Mouse (Mus musculus) neural tube, embryonic 11.5 days (tissue): ENCODE measurements around the gene Tubb4a. TPM values are rescaled to one million over a fixed set of nuclear protein-coding genes. Genes with fewer than 3 reads are reported as not detected.

ENCODE experiments used
- ATAC-seq: fragments of 200-750 bp; cut with Nextera tagmentation; 2 replicates; pipeline ENCODE4 v1.8.0; 2017; ENCODE audit warnings: moderate number of reproducible peaks, mild to moderate bottlenecking, moderate TSS enrichment, moderate library complexity; ENCODE audit not compliant: insufficient read depth, low FRiP score, low TSS enrichment
- DNase-seq: peaks from one replicate; pipeline ENCODE4 v3.0.0-alpha.2; 2015; ENCODE audit warnings: low spot score
- H3K27ac ChIP-seq: fragments of 300-500 bp; sonication (generic); 2 replicates; pipeline ENCODE4 v1.5.1; 2014; ENCODE audit warnings: low read depth, mild to moderate bottlenecking, low read length
- H3K27me3 ChIP-seq: fragments of 300-500 bp; sonication (generic); 2 replicates; pipeline ENCODE4 v1.6.1; 2014; ENCODE audit warnings: mild to moderate bottlenecking, low read length, mixed read lengths; ENCODE audit not compliant: control insufficient read depth, insufficient read depth
- H3K36me3 ChIP-seq: fragments of 300-500 bp; sonication (generic); 2 replicates; pipeline ENCODE4 v1.6.1; 2014; ENCODE audit warnings: mild to moderate bottlenecking, low read length, moderate library complexity, mixed read lengths; ENCODE audit not compliant: control insufficient read depth, insufficient read depth
- H3K4me1 ChIP-seq: fragments of 300-500 bp; sonication (generic); 2 replicates; pipeline ENCODE4 v1.6.1; 2014; ENCODE audit warnings: low read length, mixed read lengths; ENCODE audit not compliant: control insufficient read depth, insufficient read depth
- H3K4me2 ChIP-seq: fragments of 300-500 bp; sonication (generic); 2 replicates; pipeline ENCODE4 v1.6.1; 2014; ENCODE audit warnings: low read depth, mild to moderate bottlenecking, moderate library complexity
- H3K4me3 ChIP-seq: fragments of 300-500 bp; sonication (generic); 2 replicates; pipeline ENCODE4 v1.5.1; 2014; ENCODE audit warnings: low read depth, low read length
- H3K9ac ChIP-seq: fragments of 300-500 bp; sonication (generic); 2 replicates; pipeline ENCODE4 v1.6.1; 2014; ENCODE audit warnings: mild to moderate bottlenecking, low read length
- H3K9me3 ChIP-seq: fragments of 300-500 bp; sonication (generic); 2 replicates; pipeline ENCODE4 v1.6.1; 2016; ENCODE audit warnings: low read length; ENCODE audit not compliant: control insufficient read depth
- WGBS: fragments of 180-500 bp; shearing (Covaris S2); extraction: QIAGEN DNeasy Blood & Tissue Kit; methylation state at CpG from one replicate; pipeline ENCODE4 v1.1.7; 2014; 5-methylcytosine and 5-hydroxymethylcytosine counted together
- polyA plus RNA-seq: library from polyadenylated mRNA; unstranded; fragments of >200 nt; fragmentation: Nextera tagmentation; extraction: Ambion mirVana; gene quantifications from 2 replicates; pipeline ENCODE4 v1.2.1, GENCODE M21; 2014

The Tubb4a gene
- polyA plus RNA-seq, 1 experiment from 2014 or later: 229 TPM

GRCm38 (mm10) chr17:57094222-57094621 lies 6.6 kb upstream of the Tubb4a start:
- Histone ChIP-seq H3K4me1 (no peaks in the 10 kb centered on the region), H3K4me3 (no peak overlapping the region), H3K36me3 (no peaks in the 10 kb centered on the region), H3K9ac (no peak overlapping the region), H3K4me2 (no peak overlapping the region), H3K9me3 (no peaks in the 10 kb centered on the region), H3K27ac (no peak overlapping the region), H3K27me3 (no peaks in the 10 kb centered on the region)
- ATAC-seq (no peak), DNase-seq (no peak)
- 98% methylated on average over 3 of the region's 3 CpGs for WGBS

GRCm38 (mm10) chr17:57085970-57086757 lies 1.4 kb downstream of the Tubb4a start:
- DNase-seq: no peak
- Histone ChIP-seq H3K36me3 (no peaks in the 10 kb centered on the region), H3K27me3 (no peaks in the 10 kb centered on the region), H3K9ac (peak overlapping the region; percentile 67), H3K9me3 (no peaks in the 10 kb centered on the region), H3K27ac (no peak overlapping the region), H3K4me1 (no peaks in the 10 kb centered on the region), H3K4me2 (peak overlapping the region; percentile 65), H3K4me3 (peak overlapping the region; percentile 45; the same call in 1 of the 2 replicates)
- 89% methylated on average over 11 of the region's 11 CpGs for WGBS
- ATAC-seq: no peak

GRCm38 (mm10) chr17:57082481-57082880 lies 5.1 kb downstream of the Tubb4a start:
- no peak for DNase-seq
- no peaks in the 10 kb centered on the region for H3K4me1 ChIP-seq
- H3K4me3 ChIP-seq: no peak overlapping the region
- no peak overlapping the region for H3K9ac ChIP-seq
- no peaks in the 10 kb centered on the region for H3K27me3 ChIP-seq
- no peaks in the 10 kb centered on the region; the same call in 1 of the 2 replicates for H3K36me3 ChIP-seq
- 89% methylated on average over 5 of the region's 5 CpGs for WGBS
- no peak for ATAC-seq
- no peaks in the 10 kb centered on the region for H3K9me3 ChIP-seq
- H3K27ac ChIP-seq: no peak overlapping the region
- H3K4me2 ChIP-seq: no peak overlapping the region

- no peak overlapping the region for H3K4me3 ChIP-seq
- no peak overlapping the region for H3K4me2 ChIP-seq
- ATAC-seq (no peak), DNase-seq (no peak)
- WGBS: 92% methylated on average over 31 of the region's 31 CpGs
- no peak overlapping the region for H3K27ac ChIP-seq
- H3K27me3 ChIP-seq: no peaks in the 10 kb centered on the region
- H3K4me1 ChIP-seq: no peaks in the 10 kb centered on the region
- H3K36me3 ChIP-seq: no peaks in the 10 kb centered on the region; the same call in 1 of the 2 replicates
- no peak overlapping the region for H3K9ac ChIP-seq
- no peaks in the 10 kb centered on the region for H3K9me3 ChIP-seq
Measured at GRCm38 (mm10) chr17:57081234-57081842, 6.2 kb downstream of the Tubb4a start.

GRCm38 (mm10) chr17:57079919-57080318 lies 7.7 kb downstream of the Tubb4a start:
- H3K4me1 ChIP-seq: no peaks in the 10 kb centered on the region
- no peak for DNase-seq
- H3K27me3 ChIP-seq: no peaks in the 10 kb centered on the region
- no peak overlapping the region for H3K4me3 ChIP-seq
- H3K9me3 ChIP-seq: no peaks in the 10 kb centered on the region
- no peak overlapping the region for H3K9ac ChIP-seq
- H3K27ac ChIP-seq: no peak overlapping the region
- no peaks in the 10 kb centered on the region; the same call in 1 of the 2 replicates for H3K36me3 ChIP-seq
- H3K4me2 ChIP-seq: no peak overlapping the region
- no peak for ATAC-seq
- WGBS: 77% methylated on average over 3 of the region's 3 CpGs

DNA sequence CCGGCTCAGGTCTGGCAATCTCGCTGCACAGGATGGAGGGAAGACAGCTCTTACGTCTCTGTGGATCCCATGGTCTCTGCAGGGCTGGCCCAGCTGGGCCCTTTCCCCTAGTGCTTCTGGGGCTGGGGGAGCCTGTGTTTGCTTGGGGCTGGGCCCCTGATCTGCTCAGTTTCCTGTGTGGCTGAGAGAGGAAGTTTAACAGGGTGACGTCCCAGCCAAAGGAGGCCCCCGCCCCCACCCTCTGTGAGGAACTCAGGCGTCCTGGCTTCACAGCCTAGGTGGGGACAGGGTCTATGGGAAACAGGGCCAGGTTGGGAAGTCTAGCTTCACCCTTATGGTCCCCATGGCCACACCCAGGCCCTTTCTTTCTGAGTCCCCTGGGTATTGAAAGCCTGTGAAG lies 9.2 kb downstream of the Tubb4a start, which contains the start of gene Dennd1c:
Dennd1c (minus strand) TSS at position 179 of the 400 bp plus-strand sequence.
- WGBS: 59% methylated on average over 6 of the region's 6 CpGs
- no peak within 1 kb of the TSS for H3K4me2 ChIP-seq
- H3K27me3 ChIP-seq: no peaks in the 10 kb centered on the region
- DNase-seq (no peak), ATAC-seq (no peak)
- no peaks in the 10 kb centered on the region; the same call in 1 of the 2 replicates for H3K36me3 ChIP-seq
- no peak within 1 kb of the TSS for H3K9ac ChIP-seq
- no peak within 1 kb of the TSS for H3K27ac ChIP-seq
- no peak within 1 kb of the TSS for H3K4me3 ChIP-seq
- H3K9me3 ChIP-seq: no peaks in the 10 kb centered on the region
- no peaks in the 10 kb centered on the region for H3K4me1 ChIP-seq

GRCm38 (mm10) chr17:57076916-57077315 lies 10.7 kb downstream of the Tubb4a start:
- H3K4me2 ChIP-seq: no peak overlapping the region
- no peak overlapping the region for H3K4me3 ChIP-seq
- no peak overlapping the region for H3K9ac ChIP-seq
- DNase-seq: no peak
- ATAC-seq: no peak
- no peak overlapping the region for H3K27ac ChIP-seq
- H3K36me3 ChIP-seq: no peaks in the 10 kb centered on the region; the same call in 1 of the 2 replicates
- no peaks in the 10 kb centered on the region for H3K4me1 ChIP-seq
- H3K9me3 ChIP-seq: no peaks in the 10 kb centered on the region
- H3K27me3 ChIP-seq: no peaks in the 10 kb centered on the region
- WGBS: 67% methylated on average over 3 of the region's 3 CpGs

DNA sequence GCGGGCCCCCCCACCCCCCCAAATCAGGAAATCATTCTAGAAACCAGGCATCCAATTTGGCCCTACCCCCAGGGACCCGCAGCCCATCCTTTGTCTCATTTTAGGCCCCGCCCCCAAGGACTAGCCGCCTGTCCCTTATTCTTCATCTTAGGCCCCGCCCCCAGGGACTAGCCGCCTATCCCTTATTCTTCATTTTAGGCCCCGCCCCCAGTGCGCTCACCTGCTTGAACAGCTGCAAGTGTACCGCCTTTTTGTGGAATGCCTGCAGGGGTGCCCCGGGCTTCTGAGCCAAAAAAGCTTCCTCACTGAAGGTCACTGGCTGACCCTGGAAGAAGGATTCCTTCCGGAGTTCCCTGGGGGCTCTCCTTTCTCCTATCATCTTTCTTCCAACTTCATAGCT lies 16.9 kb downstream of the Tubb4a start:
- ATAC-seq (peak; percentile 76), DNase-seq (peak; percentile 71)
- Histone ChIP-seq H3K4me2 (peak overlapping the region; percentile 35), H3K4me1 (no peaks in the 10 kb centered on the region), H3K27ac (no peak overlapping the region), H3K9me3 (no peaks in the 10 kb centered on the region), H3K4me3 (0 out of 2 replicates have a peak overlapping the region, but pooled peaks have one; percentile 4), H3K9ac (no peak overlapping the region), H3K36me3 (no peaks in the 10 kb centered on the region), H3K27me3 (no peaks in the 10 kb centered on the region)
- WGBS: 2% methylated on average over 11 of the region's 11 CpGs
